In the genomic region with DNA sequence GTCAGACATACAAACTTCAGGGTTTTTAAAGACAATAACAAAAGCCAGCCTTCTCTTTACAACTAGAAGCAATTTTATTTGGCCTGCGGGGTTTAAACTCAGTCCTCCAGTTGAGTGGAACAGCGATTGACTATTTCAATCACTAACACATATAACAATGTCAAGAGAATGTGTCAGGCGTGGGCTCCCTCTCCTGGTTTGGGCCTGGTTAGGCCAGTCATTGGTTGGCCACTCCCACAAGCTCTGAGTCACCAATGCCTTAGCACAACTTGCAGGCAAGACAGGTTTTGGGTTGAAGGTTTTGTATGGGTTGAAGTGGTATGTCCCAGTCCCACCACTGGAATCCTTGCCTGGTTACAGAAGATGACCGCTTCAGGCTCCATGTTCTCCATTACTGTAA, we compare ENCODE assay signal across 9 mouse cellular contexts. TPM values are rescaled to one million over a fixed set of nuclear protein-coding genes. Genes with fewer than 3 reads are reported as not detected.
DNase-seq lines count a peak whose midpoint lies in the region; ATAC-seq and TF ChIP-seq lines count a peak whose summit lies in the region.
"Had no signal": no experiment of that assay in that cellular context is flagged by ENCODE, and none has a peak within 500 bp of the region (broad histone marks: within the 10 kb centered on the region; RNA-seq: fewer than 3 reads in every experiment).

No protein-coding gene starts in this region.

- no peak overlapping the region for H3K27ac ChIP-seq in ES-E14 (ENCODE audit: insufficient read depth, low read depth, low read length, poor library complexity, severe bottlenecking)
- no peak overlapping the region for H3K27ac ChIP-seq in intestine, embryonic 16.5 days (ENCODE audit: low read length)
- H3K27ac ChIP-seq: macrophage had no signal

- in situ Hi-C loops in ES-E14 (cut with MboI; ENCODE audit: low sequenced_read_pairs in 2 of 2, unreplicated experiment in 2 of 2): no loop called here

- ATAC-seq in intestine, embryonic 16.5 days: 0 out of 2 replicates have a peak, but pooled peaks have one; percentile 64

- peak; percentile 52 to 57 for DNase-seq in heart, postnatal 10 days
- DNase-seq in heart, adult 11 months: no peak
- peak; percentile 15 for DNase-seq in ES-E14 (ENCODE audit: low read depth, low spot score)
- DNase-seq in c-Kit-positive CD71-positive TER-119-negative erythroid progenitor cells, embryonic 14.5 days (ENCODE audit: low read depth): peak; percentile 40
- peak; percentile 38 for DNase-seq in retina, postnatal 1 day
- no peak for DNase-seq in thymus, postnatal 36 days
- DNase-seq in neural tube, embryonic 10.5 days (ENCODE audit: extremely low spot score, low spot score): no peak

- WGBS in intestine, embryonic 16.5 days: 69% methylated on average over 4 of the region's 4 CpGs

- no peaks in the 10 kb centered on the region for H3K4me1 ChIP-seq in ES-E14 (ENCODE audit: control insufficient read depth in 2 of 2, insufficient read depth in 2 of 2, low read length in 2 of 2, poor library complexity in 1 of 2)
- H3K4me1 ChIP-seq in intestine, embryonic 16.5 days (ENCODE audit: control insufficient read depth, insufficient read depth, low read length): no peaks in the 10 kb centered on the region

- H3K27me3 ChIP-seq in intestine, embryonic 16.5 days (replicated peaks; ENCODE audit: control insufficient read depth, insufficient read depth, low read length): no peaks in the 10 kb centered on the region

- no peaks in the 10 kb centered on the region for H3K36me3 ChIP-seq in ES-E14 (ENCODE audit: control insufficient read depth, insufficient read depth, low read length, poor library complexity, severe bottlenecking)
- H3K36me3 ChIP-seq in intestine, embryonic 16.5 days (ENCODE audit: control insufficient read depth, insufficient read depth, low read length): no peaks in the 10 kb centered on the region

- no peak overlapping the region for H3K4me2 ChIP-seq in intestine, embryonic 16.5 days (ENCODE audit: low read depth, low read length)

- H3K4me3 ChIP-seq in ES-E14 (ENCODE audit: insufficient read depth in 1 of 2, low read depth in 1 of 2, low read length in 2 of 2, poor library complexity in 1 of 2, severe bottlenecking in 1 of 2): no peak overlapping the region
- no peak overlapping the region for H3K4me3 ChIP-seq in intestine, embryonic 16.5 days (ENCODE audit: low read length)

- intact Hi-C loops in heart, postnatal 10 days (cut with DNase I): loop anchor here (5.0 kb wide), 1 partner anchor 137 kb away; no protein-coding TSS in a partner anchor

- H3K9me3 ChIP-seq in ES-E14 (ENCODE audit: control insufficient read depth, insufficient read depth, low read depth, low read length): no peaks in the 10 kb centered on the region; the same call in 1 of the 2 replicates
- H3K9me3 ChIP-seq in intestine, embryonic 16.5 days (ENCODE audit: control insufficient read depth, low read length): no peaks in the 10 kb centered on the region

- H3K9ac ChIP-seq in ES-E14 (ENCODE audit: insufficient read depth, low read depth, low read length, poor library complexity, severe bottlenecking): no peak overlapping the region
- no peak overlapping the region for H3K9ac ChIP-seq in intestine, embryonic 16.5 days (ENCODE audit: low read depth, low read length)

TF ChIP-seq in ES-E14, 5 proteins besides CTCF, POLR2A, EP300 and RAD21:
- TF ChIP-seq ZNF384 (IDR thresholded peaks at IDR 0.05; ENCODE audit: low read depth, low read length) (no peak), MAFK (IDR thresholded peaks at IDR 0.05; ENCODE audit: insufficient read depth, low read depth, low read length) (no peak), ZC3H11A (IDR thresholded peaks at IDR 0.05; ENCODE audit: borderline replicate concordance, low read depth, low read length) (no peak), HCFC1 (IDR thresholded peaks at IDR 0.05; ENCODE audit: borderline replicate concordance, insufficient read depth, low read length) (no peak), CHD2 (IDR thresholded peaks at IDR 0.05; ENCODE audit: low read depth, low read length) (no peak)

RNA-seq across cellular contexts. Expression of gene Ramac, which starts 18.6 kb away (rescaled TPM):
- 10 to 100 TPM; 33.1 to 35.1 TPM for total RNA-seq in heart, postnatal 10 days (2021)
- 15.4 and 23.3 TPM in 2 replicates for total RNA-seq in ES-E14 (2012; rRNA removed)
- polyA plus RNA-seq in intestine, embryonic 16.5 days (2015; fragmentation: Nextera tagmentation; extraction: Ambion mirVana): 125 and 135 TPM in 2 replicates

RNA-seq across cellular contexts. Expression of gene Homer2, which starts 36.8 kb away (rescaled TPM):
- total RNA-seq in heart, postnatal 10 days (2021): 10 to 100 TPM; 58.8 to 59.7 TPM
- 4.4 and 6.5 TPM in 2 replicates for total RNA-seq in ES-E14 (2012; rRNA removed)
- 43.6 TPM in 2 replicates for polyA plus RNA-seq in intestine, embryonic 16.5 days (2015; fragmentation: Nextera tagmentation; extraction: Ambion mirVana)
- polyA plus RNA-seq: macrophage had no signal

RNA-seq across cellular contexts. Expression of gene 3110040N11Rik, which starts 45.1 kb away (rescaled TPM):
- 10 to 100 TPM; 23.5 to 24.4 TPM for total RNA-seq in heart, postnatal 10 days (2021)
- 27.1 and 36.1 TPM in 2 replicates for total RNA-seq in ES-E14 (2012; rRNA removed)
- polyA plus RNA-seq in intestine, embryonic 16.5 days (2015; fragmentation: Nextera tagmentation; extraction: Ambion mirVana): 56.3 and 59.6 TPM in 2 replicates

Comparison
In these comparisons a context has a peak if more than half of its experiments do, and no peak if none do; other contexts are left out.
1. DNase-seq: peak in heart, postnatal 10 days (2 of 2), ES-E14 (single experiment), c-Kit-positive CD71-positive TER-119-negative erythroid progenitor cells, embryonic 14.5 days (single experiment) and retina, postnatal 1 day (single experiment); none in heart, adult 11 months (single experiment), thymus, postnatal 36 days (0 of 2) and neural tube, embryonic 10.5 days (single experiment).